Mouse (Mus musculus) embryo, embryonic 10 days (tissue): Measurements from ENCODE around the gene Rilpl1.
A peak's percentile ranks its signal among the peaks of the same experiment; 100 is the strongest.
"Not testable (repeated sequence)": the region's sequence is repeated elsewhere in the genome, so short reads cannot be mapped to it uniquely, and the experiment has no call there.

Experiments used
- DNase-seq: peaks from one replicate; pipeline ENCODE4 v3.0.0-alpha.2; 2015; ENCODE audit warnings: low spot score

Rilpl1 gene

DNA sequence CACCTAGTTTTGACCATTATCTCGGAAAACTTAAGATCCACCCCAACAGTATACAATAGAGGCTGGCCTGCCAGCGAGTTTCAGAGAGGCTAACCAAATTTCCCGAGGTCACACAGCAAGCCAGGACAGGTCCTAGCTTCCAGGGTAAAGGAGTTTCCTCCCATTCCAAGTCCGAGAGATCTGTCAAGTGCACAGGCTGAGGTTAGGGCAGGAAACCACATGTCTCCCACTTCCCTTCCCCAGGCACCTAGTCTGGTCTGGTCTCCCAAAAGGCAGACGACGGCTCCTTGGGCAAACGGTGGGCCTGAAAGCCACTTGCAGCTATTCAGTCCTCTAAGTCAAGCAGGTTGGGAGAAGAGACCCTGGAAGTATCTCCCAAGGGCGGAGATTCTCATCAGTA is 1.5 kb downstream of the Rilpl1 start:
- DNase-seq: no peak

- no peak for DNase-seq
Observed at GRCm38 (mm10) chr5:124529191-124529651, 2.0 kb downstream of the Rilpl1 start.

DNA sequence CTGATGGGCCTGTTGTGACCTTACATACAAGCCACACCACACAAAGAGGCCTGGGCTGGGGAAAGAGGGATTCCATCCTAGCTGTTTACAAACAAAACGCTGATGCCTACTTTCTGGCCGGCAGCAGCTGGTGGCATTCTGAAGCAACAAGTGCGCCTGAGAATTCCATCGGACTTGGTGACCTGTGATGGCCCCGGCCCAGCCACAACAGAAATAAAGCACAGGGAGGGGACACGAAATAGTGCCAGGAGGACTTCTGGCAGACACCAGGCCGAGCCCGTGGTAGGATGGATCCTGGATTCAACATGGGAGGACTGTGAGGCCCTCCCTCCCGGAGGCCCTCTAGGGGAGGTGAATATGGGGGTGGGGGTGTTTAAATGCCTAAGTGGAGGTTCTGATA is 2.4 kb downstream of the Rilpl1 start:
- DNase-seq: peak; percentile 25

DNA sequence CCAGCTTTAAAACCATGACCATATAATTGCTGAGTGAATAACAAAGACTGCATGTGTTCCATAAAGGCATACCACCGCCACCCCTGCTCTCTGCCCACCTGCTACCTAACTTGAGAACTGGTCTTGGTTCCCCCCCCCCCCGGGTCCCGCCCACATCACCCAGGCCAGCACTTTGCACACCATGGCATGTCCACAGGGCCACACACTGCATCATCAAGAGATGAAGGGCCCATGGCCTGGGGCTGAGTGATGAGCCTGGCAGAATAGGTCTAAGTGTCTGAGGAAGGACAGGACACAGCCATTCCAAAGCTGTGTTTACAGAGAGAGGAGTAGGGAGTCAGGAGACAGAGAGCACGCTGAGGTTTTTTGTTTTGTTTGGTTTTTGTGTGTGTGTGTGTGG is 2.8 kb downstream of the Rilpl1 start:
- DNase-seq: no peak

- no peak for DNase-seq
Observed at GRCm38 (mm10) chr5:124524943-124525342, 6.2 kb downstream of the Rilpl1 start.

DNA sequence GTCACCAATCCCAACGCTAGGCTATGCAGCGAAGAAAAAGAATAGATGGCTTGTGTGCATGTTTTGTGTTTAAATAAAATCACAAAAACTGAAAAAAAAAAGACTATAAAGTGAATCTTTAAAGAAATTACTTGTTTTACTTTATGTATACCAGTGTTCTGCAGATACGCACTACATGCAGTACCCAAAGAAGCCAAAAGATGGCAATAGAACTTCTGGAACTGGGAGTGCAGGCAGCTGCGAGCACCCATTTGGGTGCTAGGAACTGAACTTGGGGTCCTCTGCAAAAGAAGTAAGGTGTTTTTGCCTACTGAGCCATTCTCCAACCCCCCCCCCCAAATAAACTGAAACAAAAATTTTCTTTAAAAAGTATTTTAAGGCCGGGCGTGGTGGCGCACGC is 8.2 kb downstream of the Rilpl1 start:
- DNase-seq: no peak

GRCm38 (mm10) chr5:124521588-124521987 is 9.6 kb downstream of the Rilpl1 start:
- DNase-seq: no peak

DNA sequence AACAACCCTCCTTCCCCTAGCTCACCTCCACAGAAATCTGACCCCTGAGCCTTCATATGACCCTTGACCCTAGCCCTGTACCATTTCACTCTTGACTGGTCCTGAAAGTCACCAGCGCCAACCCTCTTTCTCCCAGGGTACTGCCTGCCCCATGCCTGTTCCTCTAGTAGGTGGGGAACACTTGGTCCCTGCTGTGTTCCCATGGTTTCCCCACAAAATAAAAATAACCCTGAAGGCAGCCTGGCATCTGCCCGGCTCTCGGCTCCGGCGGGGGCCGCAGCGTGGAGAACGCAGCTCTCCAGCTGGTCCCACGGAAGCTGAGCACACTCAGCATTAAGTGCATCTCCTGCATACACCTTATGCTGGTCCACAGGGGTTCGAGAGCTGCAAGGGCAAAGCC is 12.5 kb downstream of the Rilpl1 start:
- no peak for DNase-seq

DNA sequence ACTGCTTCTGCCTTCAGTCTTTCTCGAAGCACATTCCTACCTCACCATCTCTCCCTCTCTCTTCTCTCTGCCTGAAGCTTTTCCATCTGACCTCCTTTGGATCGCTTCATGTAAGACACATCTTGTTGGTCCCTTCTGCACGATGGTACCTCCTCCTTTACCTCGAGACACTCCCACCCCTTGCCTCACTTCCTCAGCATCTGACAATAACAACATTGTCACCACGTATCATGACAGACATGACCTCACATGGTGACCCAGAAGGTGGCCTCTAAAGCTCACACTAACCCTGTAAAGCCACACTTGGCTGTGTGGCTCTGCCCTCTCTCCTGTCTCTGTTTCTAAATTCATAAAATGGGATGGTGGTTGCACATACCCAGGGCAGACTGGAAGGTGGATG is 15.4 kb downstream of the Rilpl1 start:
- no peak for DNase-seq

- no peak for DNase-seq
Observed at GRCm38 (mm10) chr5:124510536-124511050, 20.6 kb downstream of the Rilpl1 start.

DNA sequence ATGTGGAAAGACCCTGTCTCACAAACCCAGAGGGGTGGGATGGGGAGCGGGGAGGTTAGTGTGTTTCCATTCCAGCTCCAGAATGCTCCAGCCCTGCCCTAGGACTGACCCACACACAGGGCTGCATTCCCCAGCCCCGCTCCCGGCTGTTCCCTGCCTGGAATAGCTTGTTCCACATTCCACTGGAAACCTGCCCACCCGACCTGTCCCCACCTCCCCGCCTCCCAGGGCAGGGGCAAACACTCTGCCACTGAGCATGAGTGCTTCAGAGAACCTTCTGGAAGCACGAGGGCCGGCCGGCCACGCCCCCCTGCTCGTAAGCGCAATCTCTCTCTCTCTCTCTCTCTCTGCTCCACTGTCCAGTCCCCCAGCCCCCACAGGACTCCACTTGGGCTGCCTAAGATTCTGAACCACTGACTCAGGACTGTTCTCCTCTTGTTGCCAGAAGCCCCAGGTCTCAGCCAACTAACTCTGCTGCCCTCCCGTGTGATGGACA is 21.4 kb downstream of the Rilpl1 start:
- no peak for DNase-seq

- DNase-seq: no peak
Observed at GRCm38 (mm10) chr5:124509200-124509599, 22.0 kb downstream of the Rilpl1 start.

DNA sequence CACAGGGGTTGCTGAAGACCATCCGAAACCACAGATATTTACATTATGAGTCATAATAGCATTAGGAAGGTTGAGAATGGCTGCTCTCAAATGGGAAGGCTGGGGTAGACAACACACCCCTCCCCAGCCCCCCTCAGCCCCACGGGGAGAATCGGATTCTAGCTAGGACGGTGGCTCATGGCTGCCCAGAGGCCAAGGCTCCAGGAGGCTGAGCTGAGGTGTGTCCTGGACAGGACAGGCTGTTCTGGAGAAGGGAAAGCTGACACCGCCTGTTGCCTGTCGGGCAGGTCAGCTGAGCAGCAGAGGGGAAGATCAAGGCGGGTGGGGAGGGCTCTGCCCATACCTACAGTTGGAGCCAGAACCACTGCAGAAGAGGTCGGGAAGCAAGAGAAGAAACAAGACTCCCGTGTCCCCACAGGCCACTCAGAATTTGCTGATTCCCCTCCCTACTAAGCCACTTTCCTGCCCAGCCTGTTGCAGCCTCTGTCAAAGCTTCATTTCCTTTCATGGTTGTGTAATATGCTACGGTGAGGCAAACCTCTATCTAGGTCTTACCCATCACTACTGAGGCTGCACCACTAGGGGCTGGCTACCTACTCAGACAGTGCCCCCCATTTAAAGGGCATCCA is 24.3 kb downstream of the Rilpl1 start:
- DNase-seq: no peak

DNA sequence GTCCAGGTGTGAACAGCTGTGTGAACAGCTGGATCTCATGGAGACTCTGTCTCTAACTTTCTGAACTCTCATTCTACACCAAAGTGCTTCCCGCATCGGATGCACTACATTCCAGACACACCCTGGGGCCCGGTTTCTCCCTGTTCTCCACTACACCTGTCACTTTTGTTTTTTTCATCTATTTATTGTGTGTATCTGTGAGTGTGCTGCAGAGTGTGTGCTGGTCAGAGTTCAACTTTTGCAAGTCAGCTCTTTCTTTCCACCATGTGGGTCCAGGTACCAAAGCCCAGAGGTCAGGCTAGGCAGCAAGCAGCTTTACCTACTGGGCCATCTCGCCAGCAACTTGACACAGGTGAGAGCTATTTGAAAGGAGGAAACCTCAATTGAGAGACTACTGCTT is 26.0 kb downstream of the Rilpl1 start:
- DNase-seq: no peak

- DNase-seq: no peak
Observed at GRCm38 (mm10) chr5:124503742-124504141, 27.4 kb downstream of the Rilpl1 start.

GRCm38 (mm10) chr5:124501541-124501940 is 29.6 kb downstream of the Rilpl1 start:
- no peak for DNase-seq

DNA sequence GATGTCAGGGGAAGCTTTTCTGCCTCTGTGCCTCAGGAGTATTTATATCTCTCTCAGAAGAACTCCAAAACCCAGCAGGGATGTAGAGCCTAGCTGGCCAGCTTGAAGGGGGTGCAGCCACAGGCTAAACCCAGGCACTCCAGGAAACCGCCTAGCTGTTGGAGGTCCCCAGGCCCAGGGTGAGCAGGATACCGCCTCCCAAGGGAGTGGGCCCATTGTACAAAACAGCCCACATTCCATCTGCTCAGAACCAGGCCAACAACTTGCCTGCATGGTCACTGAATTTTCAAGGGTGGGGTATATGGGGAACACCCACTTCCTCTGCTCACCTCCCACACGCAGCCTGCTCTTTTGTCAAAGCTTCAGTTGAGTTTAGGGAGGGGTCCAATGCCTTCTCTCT is 30.6 kb downstream of the Rilpl1 start:
- DNase-seq: no peak

DNA sequence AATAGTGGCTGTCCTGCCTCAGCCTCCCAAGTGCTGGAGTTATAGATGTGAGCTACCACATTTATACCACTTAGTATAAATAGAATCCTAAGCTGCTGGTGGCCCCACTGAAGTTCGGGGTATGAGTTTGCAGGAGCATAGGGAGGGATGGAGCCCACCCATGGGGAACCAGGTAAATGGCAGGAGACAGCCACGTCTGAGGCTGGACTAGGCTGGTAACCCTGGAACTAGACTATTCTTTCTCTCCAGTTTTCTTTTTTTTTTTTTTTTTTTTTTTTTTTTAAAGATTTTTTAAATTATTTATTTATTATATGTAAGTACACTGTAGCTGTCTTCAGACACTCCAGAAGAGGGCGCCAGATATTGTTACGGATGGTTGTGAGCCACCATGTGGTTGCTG is 31.2 kb downstream of the Rilpl1 start:
- not testable (repeated sequence) for DNase-seq

DNA sequence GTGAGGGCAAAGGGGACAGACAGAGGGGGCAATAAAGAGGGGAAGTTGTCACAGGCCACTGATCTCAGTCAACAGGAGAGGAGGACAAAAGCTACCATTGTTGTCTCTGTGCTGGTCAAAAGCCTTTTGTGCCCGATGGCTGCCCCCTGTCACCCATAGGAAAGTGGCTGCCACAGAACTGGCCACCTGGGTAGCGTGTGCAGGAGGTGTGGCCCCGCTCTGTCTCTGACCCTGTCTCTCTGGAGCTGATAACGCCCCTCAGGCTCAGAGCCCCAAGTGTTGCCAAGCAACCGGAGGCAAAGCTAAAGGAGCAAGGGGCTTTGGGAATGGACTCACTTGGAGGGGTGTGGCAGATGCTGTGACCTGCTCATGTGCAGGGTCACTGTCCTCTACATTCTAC is 32.2 kb downstream of the Rilpl1 start:
- DNase-seq: peak; percentile 75

DNA sequence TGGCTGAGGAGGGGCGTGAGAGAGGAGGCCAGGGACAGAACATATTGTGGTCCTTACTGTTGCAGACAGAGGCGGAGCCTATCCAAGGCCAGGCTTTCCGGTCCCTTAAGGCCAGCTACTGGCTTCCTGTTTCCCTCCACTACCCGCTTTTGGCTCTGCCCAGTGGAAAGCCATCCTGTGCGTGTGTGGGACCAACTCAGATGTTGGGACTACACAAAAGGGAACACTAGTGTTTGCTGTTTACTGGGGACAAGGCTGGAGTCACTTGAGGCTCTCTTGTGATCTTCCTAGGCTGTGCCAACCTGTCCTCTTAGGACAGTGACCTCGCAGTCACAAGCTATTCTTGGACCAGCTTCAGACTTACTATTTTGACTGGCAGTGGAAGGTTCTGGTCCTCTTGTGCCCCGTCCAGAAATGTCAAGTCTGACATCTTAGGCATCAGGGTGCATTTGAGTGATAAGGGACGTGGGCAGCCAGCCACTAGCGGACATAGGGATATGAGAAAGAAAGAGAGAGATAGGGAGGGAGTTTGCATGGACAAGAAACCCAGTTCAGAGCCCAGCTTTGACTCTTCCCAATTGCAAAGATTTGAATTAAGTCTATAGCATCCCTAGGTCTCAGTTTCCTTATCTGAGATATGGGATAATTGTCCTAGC is 32.8 kb downstream of the Rilpl1 start:
- DNase-seq: no peak

- no peak for DNase-seq
Observed at GRCm38 (mm10) chr5:124496614-124497514, 34.3 kb downstream of the Rilpl1 start.

DNA sequence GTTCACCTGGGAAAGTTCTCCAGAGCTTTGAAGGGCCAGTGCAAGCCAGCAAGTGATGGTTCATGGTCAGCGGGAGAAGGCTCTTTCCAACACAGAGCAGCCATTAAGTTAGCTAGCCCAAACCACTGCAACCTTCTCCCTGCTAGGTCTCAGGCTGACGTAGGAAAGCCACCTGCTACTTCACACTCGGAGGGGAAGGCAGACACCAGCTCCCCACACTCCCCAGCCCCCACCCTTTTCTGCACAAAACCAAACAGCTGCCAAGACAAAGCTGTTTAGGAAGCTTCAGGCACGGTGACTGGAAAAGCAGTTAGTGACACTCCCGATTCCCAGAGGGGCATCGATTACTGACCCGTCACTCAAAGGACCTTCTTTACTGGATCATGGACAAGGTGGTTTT is 35.6 kb downstream of the Rilpl1 start:
- DNase-seq: peak; percentile 34

GRCm38 (mm10) chr5:124493455-124493854 is 37.7 kb downstream of the Rilpl1 start:
- DNase-seq: no peak
